Mouse (Mus musculus): ENCODE measurements around the gene Mepce. TPM values are rescaled to one million over a fixed set of nuclear protein-coding genes. Genes with fewer than 3 reads are reported as not detected.

Mepce gene
- total and polyA plus RNA-seq, 2 experiments from 2014 or later = 17.1 to 49.2 TPM

DNA sequence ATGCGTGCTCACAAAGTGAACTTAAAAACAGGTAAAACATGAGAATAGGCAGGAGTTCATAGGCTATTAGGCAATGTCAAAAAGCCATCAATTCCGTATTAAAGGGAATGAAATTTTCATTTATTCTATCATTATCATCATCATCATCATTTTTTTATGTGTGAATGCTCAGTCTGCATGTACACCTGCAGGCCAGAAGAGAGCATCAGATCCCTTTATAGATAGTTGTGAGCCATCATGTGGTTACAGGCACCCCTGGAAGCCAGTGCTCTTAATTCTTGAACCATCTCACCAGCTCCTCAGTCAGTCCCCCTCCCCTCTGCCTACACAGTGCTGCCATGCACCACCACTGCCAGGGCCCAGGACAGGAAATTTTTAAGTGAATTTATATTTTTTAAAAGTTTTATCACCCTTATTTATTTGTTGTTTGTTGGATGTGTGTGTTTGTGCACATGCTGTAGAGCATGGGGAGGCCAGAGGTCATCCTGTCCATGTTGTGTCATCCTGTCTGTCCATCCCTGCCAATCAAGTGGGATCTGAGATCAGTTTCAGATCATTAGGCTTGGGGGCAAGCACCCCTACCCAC lies 1.6 kb upstream of the Mepce start:
- no peak overlapping the region for H3K4me3 ChIP-seq (ENCODE audit: low read length)
- H3K27me3 ChIP-seq (ENCODE audit: insufficient read depth, low read length) = no peaks in the 10 kb centered on the region
- H3K36me3 ChIP-seq (ENCODE audit: insufficient read depth, low read length) = no peaks in the 10 kb centered on the region
- 94% methylated on average over 2 of the region's 2 CpGs for WGBS
- no peak overlapping the region for H3K4me2 ChIP-seq (ENCODE audit: low read depth, low read length)
- no peak for ATAC-seq
- H3K27ac ChIP-seq = no peak overlapping the region
- no peak for DNase-seq (ENCODE audit: low spot score)
- H3K9ac ChIP-seq (replicated peaks; ENCODE audit: low read length) = no peak overlapping the region
- peaks cover 13% of the 10 kb centered on the region for H3K4me1 ChIP-seq (ENCODE audit: insufficient read depth, low read length)
- peak; percentile 17 for TF ChIP-seq CTCF (IDR thresholded peaks at IDR 0.05; ENCODE audit: low read depth)
- no peaks in the 10 kb centered on the region for H3K9me3 ChIP-seq (ENCODE audit: low read length)

DNA sequence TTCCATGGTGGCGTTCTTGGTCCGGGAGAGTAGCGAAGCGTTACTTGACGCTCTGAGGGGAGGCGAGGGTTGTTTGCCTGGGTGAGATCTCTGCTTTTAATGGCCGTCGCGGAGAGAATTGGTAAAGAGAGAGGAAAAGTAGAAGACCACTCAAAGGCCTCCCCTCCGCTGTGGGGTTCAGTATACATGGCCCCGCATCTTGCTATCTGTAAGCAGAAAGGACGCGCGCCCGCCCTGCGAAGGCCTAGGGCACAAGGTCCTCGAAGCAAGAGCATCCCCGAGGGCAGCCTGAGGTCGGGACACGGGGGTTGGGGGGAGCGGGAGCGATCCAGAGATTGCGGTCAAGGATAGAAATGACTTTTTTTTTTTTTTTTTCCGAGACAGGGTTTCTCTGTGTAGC lies 716 bp upstream of the Mepce start:
- Histone ChIP-seq H3K9me3 (ENCODE audit: low read length) (no peaks in the 10 kb centered on the region), H3K36me3 (ENCODE audit: insufficient read depth, low read length) (peaks cover under 1% of the 10 kb centered on the region; the same call in 1 of the 2 replicates), H3K9ac (replicated peaks; ENCODE audit: low read length) (no peak overlapping the region), H3K27ac (no peak overlapping the region), H3K27me3 (ENCODE audit: insufficient read depth, low read length) (no peaks in the 10 kb centered on the region), H3K4me1 (ENCODE audit: insufficient read depth, low read length) (peaks cover 21% of the 10 kb centered on the region), H3K4me2 (ENCODE audit: low read depth, low read length) (peak overlapping the region; percentile 87), H3K4me3 (ENCODE audit: low read length) (peak overlapping the region; percentile 80)
- 71% methylated on average over 24 of the region's 24 CpGs for WGBS
- no peak for TF ChIP-seq CTCF (IDR thresholded peaks at IDR 0.05; ENCODE audit: low read depth)
- ATAC-seq = no peak
- DNase-seq (ENCODE audit: low spot score) = no peak

DNA sequence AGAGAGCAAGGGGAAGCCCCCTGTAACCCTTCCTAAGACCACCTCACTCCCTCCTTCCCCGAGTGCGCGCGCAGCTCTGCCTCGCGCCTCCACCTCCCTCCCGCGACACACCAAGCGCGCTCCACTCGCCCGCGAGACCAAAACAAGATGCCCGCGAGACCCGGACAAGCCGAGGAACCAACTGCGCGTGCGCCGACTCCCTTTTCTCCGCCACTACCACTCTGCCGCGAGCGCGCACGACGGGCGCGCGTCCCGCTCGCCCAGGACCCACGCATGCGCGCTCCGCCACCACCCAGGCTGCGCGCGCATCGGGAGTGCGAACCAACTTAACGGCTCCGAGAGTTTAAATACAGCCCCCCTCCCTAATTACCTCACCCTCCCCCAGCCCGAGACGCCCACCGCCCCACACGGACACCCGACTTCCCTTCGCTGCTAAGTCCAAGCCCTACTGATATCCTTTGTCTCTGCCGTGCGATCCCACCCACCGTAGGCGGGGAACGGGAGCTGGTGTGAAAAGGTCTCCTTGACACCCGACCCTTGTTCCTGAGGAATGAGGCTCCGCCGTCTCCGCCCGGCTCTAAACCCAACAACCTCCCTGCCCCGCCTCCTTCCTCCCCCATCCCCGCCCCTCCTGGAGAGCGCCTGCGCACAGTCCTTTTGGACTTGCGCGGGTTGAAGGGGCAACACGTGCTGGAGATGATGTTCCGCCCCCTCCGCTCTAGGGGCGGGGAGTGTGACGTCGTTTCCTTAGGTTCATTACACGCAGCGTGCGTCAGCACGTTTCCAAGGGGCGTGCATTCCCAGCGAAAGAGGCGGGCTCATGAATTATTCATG lies 1.1 kb downstream of the Mepce start:
- WGBS = under 1% methylated on average over 73 of the region's 79 CpGs
- ATAC-seq (peak; percentile 92), DNase-seq (ENCODE audit: low spot score) (peak; percentile 100)
- peak overlapping the region; percentile 87 for H3K4me2 ChIP-seq (ENCODE audit: low read depth, low read length)
- no peak for TF ChIP-seq CTCF (IDR thresholded peaks at IDR 0.05; ENCODE audit: low read depth)
- peak overlapping the region; percentile 98 for H3K27ac ChIP-seq
- peaks cover 22% of the 10 kb centered on the region for H3K4me1 ChIP-seq (ENCODE audit: insufficient read depth, low read length)
- peak overlapping the region; percentile 93 for H3K9ac ChIP-seq (replicated peaks; ENCODE audit: low read length)
- H3K9me3 ChIP-seq (ENCODE audit: low read length) = no peaks in the 10 kb centered on the region
- H3K36me3 ChIP-seq (ENCODE audit: insufficient read depth, low read length) = peaks cover 19% of the 10 kb centered on the region; the same call in 1 of the 2 replicates
- H3K27me3 ChIP-seq (ENCODE audit: insufficient read depth, low read length) = no peaks in the 10 kb centered on the region
- peak overlapping the region; percentile 80 for H3K4me3 ChIP-seq (ENCODE audit: low read length)

DNA sequence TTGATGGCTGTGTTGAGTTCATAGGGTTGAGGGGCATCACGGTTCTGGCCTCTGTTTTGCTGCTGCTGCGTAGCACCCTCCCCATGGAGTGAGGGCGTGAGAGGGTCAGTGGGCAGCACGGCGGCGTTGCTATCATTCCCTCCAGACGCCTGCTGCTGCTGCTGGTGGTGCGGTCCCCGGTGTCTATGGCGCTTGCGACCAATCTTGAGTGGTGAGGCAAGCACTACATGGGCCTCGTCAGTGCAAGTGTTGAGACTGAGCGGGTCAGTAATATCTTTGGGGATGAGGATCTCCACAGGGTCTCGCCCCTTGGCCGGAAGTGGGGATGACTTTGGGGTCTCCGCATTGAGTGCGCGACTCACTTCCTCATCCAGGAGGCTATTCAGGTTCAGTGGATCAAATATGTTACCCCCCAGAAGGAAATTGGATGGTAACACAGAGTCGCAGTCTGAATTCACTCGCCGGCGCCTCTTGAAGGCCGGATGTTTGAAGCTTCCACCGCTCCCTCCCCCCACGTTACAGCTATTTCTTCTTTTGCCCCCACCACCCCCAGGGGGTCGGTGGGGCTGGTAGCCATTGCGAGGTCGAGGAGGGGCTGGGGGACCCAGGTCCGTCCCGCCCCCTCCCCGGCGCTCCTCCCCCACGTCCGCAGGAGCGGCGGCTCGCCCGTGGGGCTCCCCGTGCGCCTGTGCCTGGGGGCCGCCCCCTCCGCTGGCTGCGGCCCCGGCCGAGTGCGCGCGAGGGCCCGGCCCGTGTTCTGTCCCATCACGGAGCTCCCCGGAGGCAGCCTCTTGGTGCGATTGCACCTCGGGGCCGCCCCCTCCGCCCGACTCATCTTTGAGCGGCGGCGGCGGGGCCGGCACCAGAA lies 2.1 kb downstream of the Mepce start:
- Histone ChIP-seq H3K27ac (peak overlapping the region; percentile 98), H3K27me3 (ENCODE audit: insufficient read depth, low read length) (no peaks in the 10 kb centered on the region), H3K9me3 (ENCODE audit: low read length) (no peaks in the 10 kb centered on the region), H3K36me3 (ENCODE audit: insufficient read depth, low read length) (peaks cover 23% of the 10 kb centered on the region; the same call in 1 of the 2 replicates), H3K9ac (replicated peaks; ENCODE audit: low read length) (peak overlapping the region; percentile 93), H3K4me3 (ENCODE audit: low read length) (peak overlapping the region; percentile 80), H3K4me1 (ENCODE audit: insufficient read depth, low read length) (peaks cover 22% of the 10 kb centered on the region), H3K4me2 (ENCODE audit: low read depth, low read length) (peak overlapping the region; percentile 87)
- TF ChIP-seq CTCF (IDR thresholded peaks at IDR 0.05; ENCODE audit: low read depth) = no peak
- DNase-seq (ENCODE audit: low spot score) = peak; percentile 66
- no peak for ATAC-seq
- WGBS = under 1% methylated on average over 58 of the region's 62 CpGs

DNA sequence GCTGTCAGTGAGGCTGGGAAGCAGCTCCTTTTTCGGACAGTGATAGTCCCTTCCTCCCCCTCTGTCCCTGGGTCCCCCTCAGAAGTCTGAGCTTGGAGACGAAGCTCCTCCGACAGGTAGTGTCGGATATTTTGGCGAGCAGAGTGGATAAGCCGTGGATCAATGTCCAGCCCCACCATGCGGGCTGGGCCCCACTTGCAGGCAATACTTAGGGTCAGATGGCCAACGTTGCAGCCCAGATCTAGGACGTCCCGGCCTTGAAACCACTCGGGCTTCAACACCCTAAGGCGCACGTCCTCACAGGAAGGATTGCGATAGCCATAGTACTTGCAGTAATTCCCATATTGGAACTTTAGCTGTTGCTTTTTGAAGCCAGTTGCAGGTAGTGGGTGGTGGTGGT lies 2.9 kb downstream of the Mepce start:
- ATAC-seq (no peak), DNase-seq (ENCODE audit: low spot score) (no peak)
- Histone ChIP-seq H3K4me3 (ENCODE audit: low read length) (peak overlapping the region; percentile 80), H3K27me3 (ENCODE audit: insufficient read depth, low read length) (no peaks in the 10 kb centered on the region), H3K27ac (peak overlapping the region; percentile 98; the same call in 1 of the 2 replicates), H3K36me3 (ENCODE audit: insufficient read depth, low read length) (peaks cover 23% of the 10 kb centered on the region; the same call in 1 of the 2 replicates), H3K9me3 (ENCODE audit: low read length) (no peaks in the 10 kb centered on the region), H3K9ac (replicated peaks; ENCODE audit: low read length) (peak overlapping the region; percentile 93; the same call in 1 of the 2 replicates), H3K4me2 (ENCODE audit: low read depth, low read length) (peak overlapping the region; percentile 87), H3K4me1 (ENCODE audit: insufficient read depth, low read length) (peaks cover 25% of the 10 kb centered on the region)
- TF ChIP-seq CTCF (IDR thresholded peaks at IDR 0.05; ENCODE audit: low read depth) = no peak
- WGBS = 78% methylated on average over 14 of the region's 14 CpGs

DNA sequence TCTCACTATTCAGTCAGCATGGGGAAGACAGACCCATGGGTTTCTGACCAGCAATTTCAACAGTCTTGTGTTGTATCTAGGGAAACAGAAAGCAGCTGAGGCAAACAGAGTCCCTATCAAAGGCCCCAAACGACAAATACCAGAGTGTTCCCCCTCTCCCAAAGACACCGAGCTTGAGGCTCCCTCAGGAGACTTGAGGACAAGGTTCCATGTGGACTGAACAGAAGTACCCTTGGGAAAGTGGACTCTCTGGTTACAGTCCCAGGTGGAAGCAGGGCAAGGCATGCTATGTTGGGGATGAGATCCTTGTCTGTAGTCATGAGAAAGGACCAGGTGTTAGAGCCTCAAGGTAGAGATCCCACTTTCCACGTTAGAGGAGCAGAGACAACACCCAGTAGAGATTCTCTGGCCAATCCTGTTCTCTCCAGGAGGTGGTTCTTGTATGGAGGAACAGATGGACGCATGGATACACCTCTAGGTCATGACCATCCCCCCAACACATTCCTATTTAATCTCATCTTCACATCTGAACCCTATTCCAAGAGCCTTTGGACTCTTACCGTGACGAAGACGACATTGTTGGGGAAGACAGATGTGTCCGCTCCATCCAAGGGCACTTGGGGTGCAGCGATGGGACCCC lies 3.4 kb downstream of the Mepce start:
- H3K27me3 ChIP-seq (ENCODE audit: insufficient read depth, low read length) = no peaks in the 10 kb centered on the region
- ATAC-seq (no peak), DNase-seq (ENCODE audit: low spot score) (no peak)
- 56% methylated on average over 9 of the region's 9 CpGs for WGBS
- H3K4me3 ChIP-seq (ENCODE audit: low read length) = peak overlapping the region; percentile 80
- H3K4me1 ChIP-seq (ENCODE audit: insufficient read depth, low read length) = peaks cover 25% of the 10 kb centered on the region
- H3K9me3 ChIP-seq (ENCODE audit: low read length) = no peaks in the 10 kb centered on the region
- no peak for TF ChIP-seq CTCF (IDR thresholded peaks at IDR 0.05; ENCODE audit: low read depth)
- peak overlapping the region; percentile 98; the same call in 1 of the 2 replicates for H3K27ac ChIP-seq
- H3K36me3 ChIP-seq (ENCODE audit: insufficient read depth, low read length) = peaks cover 23% of the 10 kb centered on the region; the same call in 1 of the 2 replicates
- peak overlapping the region; percentile 87 for H3K4me2 ChIP-seq (ENCODE audit: low read depth, low read length)
- peak overlapping the region; percentile 34 for H3K9ac ChIP-seq (replicated peaks; ENCODE audit: low read length)

All from hindbrain, postnatal 0 days (tissue).